Mouse (Mus musculus) limb, embryonic 14.5 days (tissue): ENCODE measurements around the gene Ttc13. TPM values are rescaled to one million over a fixed set of nuclear protein-coding genes. Genes with fewer than 3 reads are reported as not detected.

ENCODE experiments used
- ATAC-seq: fragments of 200-750 bp; cut with Nextera tagmentation; 2 replicates; pipeline ENCODE4 v1.8.0; 2017; ENCODE audit warnings: low read depth, moderate number of reproducible peaks, moderate TSS enrichment; ENCODE audit not compliant: low FRiP score
- DNase-seq: peaks from one replicate; pipeline ENCODE4 v3.0.0-alpha.2; 2015; ENCODE audit warnings: low spot score
- H3K27ac ChIP-seq: fragments of 300-500 bp; sonication (generic); replicated peaks from 2 replicates; pipeline ENCODE4 v1.5.1; 2014; ENCODE audit warnings: low read depth, mild to moderate bottlenecking, low read length, moderate library complexity, mixed read lengths
- H3K27me3 ChIP-seq: fragments of 300-500 bp; sonication (generic); 2 replicates; pipeline ENCODE4 v1.6.1; 2014; ENCODE audit warnings: low read length, mixed read lengths; ENCODE audit not compliant: control insufficient read depth, insufficient read depth
- H3K36me3 ChIP-seq: fragments of 300-500 bp; sonication (generic); 2 replicates; pipeline ENCODE4 v1.6.1; 2014; ENCODE audit warnings: mild to moderate bottlenecking, low read length, moderate library complexity, mixed read lengths; ENCODE audit not compliant: control insufficient read depth, insufficient read depth
- H3K4me1 ChIP-seq: fragments of 300-500 bp; sonication (generic); 2 replicates; pipeline ENCODE4 v1.6.1; 2014; ENCODE audit warnings: antibody characterized with exemption, low read length, mixed read lengths; ENCODE audit not compliant: control insufficient read depth, insufficient read depth
- H3K4me2 ChIP-seq: fragments of 300-500 bp; sonication (generic); replicated peaks from 2 replicates; pipeline ENCODE4 v1.6.1; 2014; ENCODE audit warnings: low read depth, mild to moderate bottlenecking, low read length, moderate library complexity; ENCODE audit not compliant: severe bottlenecking
- H3K4me3 ChIP-seq: fragments of 300-500 bp; sonication (generic); replicated peaks from 2 replicates; pipeline ENCODE4 v1.5.1; 2014; ENCODE audit warnings: low read length
- H3K9ac ChIP-seq: fragments of 300-500 bp; sonication (generic); 2 replicates; pipeline ENCODE4 v1.6.1; 2014; ENCODE audit warnings: mild to moderate bottlenecking, low read depth, low read length, moderate library complexity; ENCODE audit not compliant: severe bottlenecking
- H3K9me3 ChIP-seq: fragments of 300-500 bp; sonication (generic); 2 replicates; pipeline ENCODE4 v1.6.1; 2016; ENCODE audit warnings: low read length; ENCODE audit not compliant: control insufficient read depth
- POLR2A ChIP-seq: fragments of 200-500 bp; IDR thresholded peaks from 2 replicates; pipeline ENCODE4 v1.8.0; 2012; ENCODE audit warnings: inconsistent platforms, mild to moderate bottlenecking, moderate library complexity, borderline replicate concordance; ENCODE audit not compliant: insufficient read depth, insufficient read length; ENCODE audit errors: extremely low read depth
- WGBS: fragments of 180-500 bp; shearing (Covaris S2); extraction: QIAGEN DNeasy Blood & Tissue Kit; methylation state at CpG from one replicate; pipeline ENCODE4 v1.1.7; 2014; 5-methylcytosine and 5-hydroxymethylcytosine counted together
- polyA plus RNA-seq, 2 experiments: library from polyadenylated mRNA; depleted of rRNA in 1 of 2; stranded (reverse) in 1 of 2; unstranded in 1 of 2; fragments of >200 nt; fragmentation: Nextera tagmentation in 1 of 2; extraction: Ambion mirVana in 1 of 2; gene quantifications; 2 replicates each; pipeline versions ENCODE4 v1.2.1 to v1.2.3; 2012 to 2014

Gene Ttc13
- 42.6 and 44.3 TPM in 2 replicates for polyA plus RNA-seq (2012; rRNA removed)
- 46.5 and 46.9 TPM in 2 replicates for polyA plus RNA-seq (2014; fragmentation: Nextera tagmentation; extraction: Ambion mirVana)

DNA sequence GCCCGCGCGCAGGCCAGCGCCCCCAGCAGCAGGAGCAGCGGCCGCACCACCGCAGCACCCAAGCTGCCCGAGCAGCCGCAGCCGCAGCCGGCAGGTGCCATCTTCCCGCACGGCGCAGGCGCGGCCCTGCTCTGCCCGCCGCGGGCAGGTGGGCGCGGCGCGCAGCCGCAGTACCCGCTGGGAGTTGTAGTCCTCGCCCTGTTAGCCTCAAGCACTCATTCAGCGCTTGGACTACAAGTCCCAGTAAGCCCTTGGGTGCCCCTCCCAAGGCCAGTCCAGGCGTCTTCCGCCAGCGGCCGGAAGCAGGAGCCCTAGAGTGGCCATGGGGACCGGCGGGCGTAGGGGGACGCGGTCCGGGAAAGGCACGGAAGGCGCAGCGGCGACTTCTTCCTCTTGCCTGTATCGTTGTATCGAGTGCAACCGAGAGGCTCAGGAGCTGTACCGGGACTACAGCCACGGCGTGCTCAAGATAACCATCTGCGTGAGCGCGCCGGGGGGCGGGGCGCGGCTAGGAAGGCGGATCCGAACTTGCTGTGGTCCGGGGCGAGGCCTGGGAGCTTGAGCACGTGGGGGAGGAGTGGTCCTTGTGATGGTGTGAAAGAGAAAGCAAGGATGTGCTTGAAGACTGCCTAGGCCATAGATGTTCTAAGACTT lies at the start of gene Ttc13, which contains the start of gene Arv1:
Ttc13 (minus strand) TSS at position 122 of the 654 bp plus-strand sequence.
Arv1 (plus strand) TSS at position 278 of the 654 bp plus-strand sequence.
- Histone ChIP-seq H3K27ac (no peak within 1 kb of the TSS), H3K4me1 (peaks cover 13% of the 10 kb centered on the region), H3K4me2 (peak within 1 kb of the TSS; percentile 78), H3K36me3 (peaks cover 13% of the 10 kb centered on the region), H3K9ac (peak within 1 kb of the TSS; percentile 76), H3K9me3 (no peaks in the 10 kb centered on the region), H3K4me3 (peak within 1 kb of the TSS; percentile 94), H3K27me3 (no peaks in the 10 kb centered on the region)
- 1% methylated on average over 56 of the region's 59 CpGs for WGBS
- ATAC-seq (peak; percentile 99), DNase-seq (peak; percentile 96)
- 0 out of 2 replicates have a peak, but pooled peaks have one; percentile 57 for TF ChIP-seq POLR2A

GRCm38 (mm10) chr8:124763061-124763460 lies 41.3 kb upstream of the Ttc13 start:
- TF ChIP-seq POLR2A, result no peak
- no peaks in the 10 kb centered on the region for H3K9me3 ChIP-seq
- no peaks in the 10 kb centered on the region for H3K4me1 ChIP-seq
- no peak overlapping the region for H3K27ac ChIP-seq
- DNase-seq (no peak), ATAC-seq (no peak)
- H3K9ac ChIP-seq, result no peak overlapping the region
- H3K36me3 ChIP-seq, result no peaks in the 10 kb centered on the region
- 59% methylated on average over 7 of the region's 7 CpGs for WGBS
- H3K4me2 ChIP-seq, result no peak overlapping the region
- H3K4me3 ChIP-seq, result no peak overlapping the region
- no peaks in the 10 kb centered on the region for H3K27me3 ChIP-seq

DNA sequence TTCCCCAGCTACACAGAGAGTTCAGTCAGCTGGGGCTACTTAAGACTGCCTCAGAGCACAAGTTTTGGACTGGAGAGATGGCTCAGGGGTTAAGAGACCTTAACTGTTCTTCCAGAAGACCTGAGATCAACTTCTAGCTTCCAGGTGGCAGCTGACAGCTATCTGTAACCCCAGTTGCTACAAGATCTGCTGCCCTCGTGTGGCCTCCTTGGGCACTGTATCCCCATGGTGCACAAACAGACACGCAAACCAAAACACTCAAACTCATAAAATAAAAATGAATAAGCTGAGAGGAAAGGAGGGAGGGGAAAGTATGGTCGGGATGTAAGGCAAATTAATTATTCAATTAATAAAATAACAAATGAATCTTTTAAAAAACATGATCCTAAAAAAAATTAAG lies 36.8 kb upstream of the Ttc13 start:
- DNase-seq (no peak), ATAC-seq (no peak)
- no peak overlapping the region for H3K4me2 ChIP-seq
- H3K9me3 ChIP-seq, result no peaks in the 10 kb centered on the region
- H3K4me3 ChIP-seq, result no peak overlapping the region
- no peak for TF ChIP-seq POLR2A
- H3K36me3 ChIP-seq, result no peaks in the 10 kb centered on the region
- H3K27me3 ChIP-seq, result no peaks in the 10 kb centered on the region; the same call in 1 of the 2 replicates
- WGBS, result 35% methylated on average over 3 of the region's 3 CpGs
- no peak overlapping the region for H3K9ac ChIP-seq
- no peak overlapping the region for H3K27ac ChIP-seq
- no peaks in the 10 kb centered on the region for H3K4me1 ChIP-seq

DNA sequence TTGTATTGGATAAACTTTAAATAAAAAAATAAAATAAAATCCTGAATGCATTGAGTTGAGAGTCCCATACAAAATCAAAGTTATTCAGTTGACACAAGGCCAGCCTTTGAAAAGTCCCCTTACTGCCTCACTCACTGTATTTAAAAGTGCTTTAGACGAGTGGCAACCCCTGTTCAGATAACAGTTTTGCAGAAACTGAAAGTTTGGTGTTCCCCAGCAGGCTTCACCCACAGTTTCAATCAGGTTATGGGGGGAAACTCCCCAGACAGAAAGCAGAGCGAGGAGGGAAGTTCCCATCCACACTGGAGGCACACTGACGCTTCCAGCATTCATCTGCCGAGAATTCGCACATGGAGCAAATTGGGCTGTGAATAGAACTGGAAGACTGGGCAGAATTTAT lies 34.8 kb upstream of the Ttc13 start:
- no peak for ATAC-seq
- 55% methylated on average over 5 of the region's 5 CpGs for WGBS
- Histone ChIP-seq H3K27ac (no peak overlapping the region), H3K4me1 (no peaks in the 10 kb centered on the region), H3K9me3 (no peaks in the 10 kb centered on the region), H3K27me3 (peaks cover 18% of the 10 kb centered on the region), H3K4me2 (no peak overlapping the region), H3K36me3 (no peaks in the 10 kb centered on the region), H3K4me3 (no peak overlapping the region), H3K9ac (no peak overlapping the region)
- DNase-seq, result no peak
- TF ChIP-seq POLR2A, result no peak

- Histone ChIP-seq H3K9ac (no peak overlapping the region), H3K27ac (no peak overlapping the region), H3K4me1 (0 out of 2 replicates have a peak, but pooled peaks cover 1% of the 10 kb centered on the region), H3K9me3 (no peaks in the 10 kb centered on the region), H3K4me3 (no peak overlapping the region), H3K27me3 (peaks cover 22% of the 10 kb centered on the region), H3K4me2 (no peak overlapping the region), H3K36me3 (no peaks in the 10 kb centered on the region)
- 69% methylated on average over 2 of the region's 2 CpGs for WGBS
- no peak for DNase-seq
- no peak for ATAC-seq
- TF ChIP-seq POLR2A, result no peak
These were observed 34.4 kb upstream of the Ttc13 start for GRCm38 (mm10) chr8:124756153-124756552.

DNA sequence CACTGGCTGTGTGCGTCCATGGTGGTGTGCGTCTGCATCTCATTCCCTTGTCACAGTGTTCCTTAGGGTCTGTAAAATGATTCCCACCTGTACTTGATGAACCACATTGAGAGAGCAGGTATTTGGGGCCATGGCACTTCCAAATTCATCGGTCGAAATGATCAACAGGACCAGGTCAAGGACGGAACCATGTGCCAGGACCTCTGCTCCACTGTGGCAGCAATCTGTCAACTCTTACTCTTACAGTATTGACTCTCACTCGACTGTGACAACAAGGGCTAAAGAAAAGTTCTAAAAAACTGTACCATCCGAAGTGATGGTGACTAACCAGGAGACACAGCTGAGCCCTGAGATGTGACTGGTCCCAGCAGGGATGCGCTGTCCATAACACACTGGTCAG lies 33.7 kb upstream of the Ttc13 start:
- no peak overlapping the region for H3K4me2 ChIP-seq
- ATAC-seq (no peak), DNase-seq (no peak)
- no peak overlapping the region for H3K4me3 ChIP-seq
- no peak overlapping the region for H3K27ac ChIP-seq
- WGBS, result 83% methylated on average over 8 of the region's 8 CpGs
- H3K9ac ChIP-seq, result no peak overlapping the region
- 0 out of 2 replicates have a peak, but pooled peaks cover 3% of the 10 kb centered on the region for H3K4me1 ChIP-seq
- H3K27me3 ChIP-seq, result peaks cover 29% of the 10 kb centered on the region
- TF ChIP-seq POLR2A, result no peak
- H3K9me3 ChIP-seq, result no peaks in the 10 kb centered on the region
- no peaks in the 10 kb centered on the region for H3K36me3 ChIP-seq
